Mouse (Mus musculus) liver, embryonic 18 days (tissue): Measurements from ENCODE around the gene Olfr693. TPM values are rescaled to one million over a fixed set of nuclear protein-coding genes. Genes with fewer than 3 reads are reported as not detected.

Experiments used
- polyA plus RNA-seq: library from polyadenylated mRNA; depleted of rRNA; stranded (reverse); fragments of >200 nt; gene quantifications from 2 replicates; pipeline ENCODE4 v1.2.3, GENCODE M21; 2012; rRNA removed

Gene Olfr693
- polyA plus RNA-seq = not detected in 2 replicates

DNA sequence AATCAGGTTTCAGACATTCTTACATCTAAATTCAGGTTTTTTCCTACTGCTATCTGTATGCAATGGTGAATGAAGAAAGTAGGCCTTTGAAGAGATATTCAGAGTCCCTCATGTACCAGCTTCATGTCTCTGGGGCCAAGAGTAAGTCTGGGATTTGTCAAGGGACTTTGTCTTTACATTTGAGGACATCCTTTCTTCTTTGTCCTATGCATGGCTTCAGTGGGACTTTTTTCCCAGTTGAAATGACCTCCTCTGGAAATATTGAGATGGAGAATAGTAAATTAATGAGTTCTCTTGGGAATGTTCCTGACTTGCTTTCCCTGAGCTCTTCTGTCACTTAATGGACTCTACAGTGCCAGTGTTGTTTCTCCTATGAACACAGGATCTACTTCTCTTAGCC is at the start of gene Olfr693:
Gene Olfr693, minus strand, starts transcription at position 101 of the 400 bp plus-strand sequence.

GRCm38 (mm10) chr7:106716296-106716695 is 35.9 kb upstream of the Olfr693 start, which contains the start of gene Olfr695:
TSS of gene Olfr695 (minus strand) at chr7:106716396.

GRCm38 (mm10) chr7:106691714-106692113 is 11.3 kb upstream of the Olfr693 start, which contains the start of gene Olfr694:
TSS of gene Olfr694 (minus strand) at chr7:106691814.

Other genes starting within 250 kb of the Olfr693 start
- not detected in 2 replicates for gene Olfr694, start 11.2 kb upstream of the Olfr693 start, polyA plus RNA-seq
- gene Olfr695, start 35.8 kb upstream of the Olfr693 start, polyA plus RNA-seq = not detected in 2 replicates
- gene Olfr697, start 61.9 kb upstream of the Olfr693 start, polyA plus RNA-seq = not detected in 2 replicates
- gene Olfr698, start 74.8 kb upstream of the Olfr693 start, polyA plus RNA-seq = not detected in 2 replicates
- not detected in 2 replicates for gene Olfr699, start 112.6 kb upstream of the Olfr693 start, polyA plus RNA-seq
- not detected in 2 replicates for gene Olfr700, start 128.2 kb upstream of the Olfr693 start, polyA plus RNA-seq
- not detected in 2 replicates for gene Olfr701, start 133.5 kb upstream of the Olfr693 start, polyA plus RNA-seq
- not detected in 2 replicates for gene Olfr702, start 153.3 kb upstream of the Olfr693 start, polyA plus RNA-seq
- gene Olfr703, start 162.8 kb upstream of the Olfr693 start, polyA plus RNA-seq = not detected in 2 replicates
- gene Olfr704, start 182.6 kb upstream of the Olfr693 start, polyA plus RNA-seq = not detected in 2 replicates
- not detected in 2 replicates for gene Olfr705, start 196.3 kb upstream of the Olfr693 start, polyA plus RNA-seq
- not detected in 2 replicates for gene Olfr706, start 207.6 kb upstream of the Olfr693 start, polyA plus RNA-seq
- gene Olfr707, start 220.7 kb upstream of the Olfr693 start, polyA plus RNA-seq = not detected in 2 replicates
- not detected in 2 replicates for gene Olfr1532-ps1, start 227.4 kb upstream of the Olfr693 start, polyA plus RNA-seq